Mouse (Mus musculus) ES-CJ7 (cell line): Measurements from ENCODE around the gene Hoxd11.

Experiments used
- DNase-seq: peaks from one replicate; pipeline ENCODE4 v3.0.0; 2011; ENCODE audit warnings: low read depth, low spot score

Hoxd11 gene

DNA sequence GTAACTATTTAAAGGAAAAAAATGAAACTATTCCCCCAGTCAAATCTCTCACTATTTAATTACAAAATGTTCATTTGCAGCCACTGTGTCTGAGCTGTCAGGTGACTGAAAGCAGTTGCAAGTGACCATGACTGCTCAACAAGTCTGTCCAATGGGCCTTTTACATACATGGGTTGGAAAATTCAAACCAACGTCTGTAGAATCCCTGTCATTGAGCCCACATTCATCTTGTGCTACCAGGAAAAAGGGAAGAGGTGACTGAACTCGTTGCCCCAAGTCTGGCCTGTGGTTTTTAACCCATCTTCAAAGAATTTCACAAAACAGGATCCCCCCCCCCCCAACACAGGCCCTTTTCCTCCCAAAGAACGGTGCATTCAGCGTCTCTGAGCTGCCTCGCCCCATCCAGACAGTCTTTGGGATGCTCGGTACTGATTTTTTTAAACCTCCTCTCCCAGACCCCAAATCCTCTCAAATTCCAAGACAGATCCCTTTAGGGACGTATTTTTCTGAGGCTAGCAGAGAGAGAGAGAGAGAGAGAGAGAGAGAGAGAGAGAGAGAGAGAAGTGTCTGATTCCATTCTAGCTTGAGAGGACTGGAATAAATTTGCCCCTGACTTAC is 16.6 kb downstream of the Hoxd11 start:
- no peak for DNase-seq

- DNase-seq: no peak
Measured at GRCm38 (mm10) chr2:74696442-74697335, 17.3 kb downstream of the Hoxd11 start.

- peak; percentile 62 for DNase-seq
Measured at GRCm38 (mm10) chr2:74697567-74698121, 18.3 kb downstream of the Hoxd11 start, which contains the start of gene Hoxd9. TSS of gene Hoxd9 (plus strand) at chr2:74697727.

- no peak for DNase-seq
Measured at GRCm38 (mm10) chr2:74698201-74699052, 19.1 kb downstream of the Hoxd11 start.

DNA sequence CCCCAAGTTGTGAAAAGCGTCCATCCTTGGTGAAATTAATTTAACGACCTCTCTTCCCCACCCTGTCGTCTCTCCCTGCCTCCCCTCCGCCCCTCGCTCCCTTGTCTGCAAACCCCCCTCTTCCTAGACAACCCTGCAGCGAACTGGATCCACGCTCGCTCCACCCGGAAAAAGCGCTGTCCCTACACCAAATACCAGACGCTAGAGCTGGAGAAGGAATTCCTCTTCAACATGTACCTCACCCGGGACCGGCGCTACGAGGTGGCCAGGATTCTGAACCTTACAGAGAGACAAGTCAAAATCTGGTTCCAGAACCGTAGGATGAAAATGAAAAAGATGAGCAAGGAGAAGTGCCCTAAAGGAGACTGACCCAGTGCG is 19.7 kb downstream of the Hoxd11 start:
- no peak for DNase-seq

DNA sequence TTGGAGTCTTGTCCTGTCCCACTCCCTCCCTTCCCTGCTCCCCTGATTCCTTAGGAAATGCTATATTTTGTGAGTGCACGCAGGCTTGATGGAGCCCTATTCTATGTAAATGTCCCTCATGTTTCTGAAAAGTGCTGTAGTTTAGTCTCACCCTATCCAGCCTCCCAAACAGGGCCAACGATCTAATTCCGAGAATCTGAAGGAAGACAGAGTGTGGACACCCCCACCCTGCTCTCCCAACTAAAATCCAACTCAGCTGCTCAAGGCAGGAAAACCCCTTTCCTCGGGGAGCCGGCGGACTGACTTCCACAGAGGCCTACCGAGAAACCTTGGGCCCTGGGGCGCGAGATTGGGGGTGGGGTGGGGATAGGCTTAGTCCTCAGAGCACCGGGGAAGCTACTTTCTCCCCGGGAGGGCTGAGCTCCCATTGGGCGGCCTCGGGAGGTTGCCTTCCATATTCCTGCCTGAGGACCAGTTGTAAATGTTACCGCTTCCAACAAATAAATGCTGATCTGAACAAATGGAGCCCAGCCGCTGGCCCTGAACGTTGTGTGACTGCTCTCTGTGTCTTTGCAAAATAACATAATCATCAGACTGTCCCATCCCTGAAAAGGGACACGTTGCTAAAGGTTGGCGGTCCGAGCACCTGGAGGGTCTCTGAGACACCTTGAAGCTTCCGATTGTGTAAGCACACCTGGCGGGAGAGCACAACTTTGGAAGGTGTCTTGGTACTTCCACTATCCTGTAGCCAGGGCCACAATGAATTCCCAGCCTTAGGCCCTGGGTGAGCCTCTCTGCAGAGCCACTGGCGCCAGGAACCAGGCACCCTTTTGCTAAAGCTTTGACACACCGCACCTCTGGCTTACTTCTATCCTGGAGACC is 20.5 kb downstream of the Hoxd11 start:
- DNase-seq: peak; percentile 66

- DNase-seq: no peak
Measured at GRCm38 (mm10) chr2:74700546-74701112, 21.3 kb downstream of the Hoxd11 start.

- peak; percentile 60 for DNase-seq
Measured at GRCm38 (mm10) chr2:74701949-74702819, 22.8 kb downstream of the Hoxd11 start.

DNA sequence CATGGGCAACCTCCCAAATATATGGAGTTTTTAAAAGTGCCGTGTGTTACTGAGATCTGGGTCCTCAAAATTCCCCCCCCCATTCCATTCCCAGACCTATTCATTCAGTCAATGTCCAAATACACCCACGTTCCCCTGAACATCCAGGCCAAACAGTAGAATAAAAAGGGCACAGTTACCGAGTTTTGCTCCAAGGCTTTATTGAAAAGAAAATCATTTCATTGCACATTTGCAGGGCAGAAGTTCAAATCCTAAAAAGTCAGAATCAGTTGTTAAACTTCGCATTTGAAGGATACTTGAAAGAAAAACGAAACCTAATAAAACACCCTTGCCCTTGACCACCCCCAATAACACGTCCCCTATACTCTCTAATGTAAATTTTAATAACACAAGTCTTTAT is 23.5 kb downstream of the Hoxd11 start:
- no peak for DNase-seq

- no peak for DNase-seq
Measured at GRCm38 (mm10) chr2:74703317-74703716, 24.0 kb downstream of the Hoxd11 start.

DNA sequence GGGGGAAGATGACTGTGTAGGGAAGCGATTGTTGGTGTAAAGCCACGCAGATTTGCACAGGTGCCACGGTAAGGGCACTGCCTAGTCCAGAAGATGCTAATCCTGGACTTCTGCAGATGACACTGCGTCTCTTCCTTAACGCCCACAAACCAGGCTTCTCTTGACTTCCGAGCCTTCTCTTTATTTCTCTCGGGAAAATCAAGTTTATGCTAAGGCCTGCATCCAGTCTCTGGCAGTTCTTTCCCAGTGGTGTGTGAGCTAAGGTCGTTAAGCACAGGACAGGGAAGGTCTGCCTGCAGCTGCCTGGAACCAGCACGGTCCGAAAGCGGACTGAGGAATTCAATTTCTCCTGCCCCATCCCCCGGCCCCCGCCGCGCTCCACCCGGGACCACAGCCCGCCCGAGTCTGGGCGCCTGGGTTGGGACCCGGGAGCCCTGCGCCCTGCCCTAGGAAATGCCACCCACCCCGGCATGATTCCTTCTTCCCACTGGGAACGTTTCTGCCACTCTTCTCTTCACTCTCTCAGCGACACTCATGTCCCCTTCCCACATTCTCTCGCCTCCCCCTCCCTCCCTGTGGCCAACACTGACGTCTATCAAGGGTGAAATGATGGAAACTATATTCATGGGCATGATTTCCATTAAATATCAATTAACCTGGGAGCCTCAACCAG is 24.5 kb downstream of the Hoxd11 start:
- DNase-seq: no peak

- DNase-seq: peak; percentile 67
Measured at GRCm38 (mm10) chr2:74704393-74704998, 25.1 kb downstream of the Hoxd11 start, which contains the start of gene Hoxd8. TSS of gene Hoxd8 (plus strand) at chr2:74704615.

DNA sequence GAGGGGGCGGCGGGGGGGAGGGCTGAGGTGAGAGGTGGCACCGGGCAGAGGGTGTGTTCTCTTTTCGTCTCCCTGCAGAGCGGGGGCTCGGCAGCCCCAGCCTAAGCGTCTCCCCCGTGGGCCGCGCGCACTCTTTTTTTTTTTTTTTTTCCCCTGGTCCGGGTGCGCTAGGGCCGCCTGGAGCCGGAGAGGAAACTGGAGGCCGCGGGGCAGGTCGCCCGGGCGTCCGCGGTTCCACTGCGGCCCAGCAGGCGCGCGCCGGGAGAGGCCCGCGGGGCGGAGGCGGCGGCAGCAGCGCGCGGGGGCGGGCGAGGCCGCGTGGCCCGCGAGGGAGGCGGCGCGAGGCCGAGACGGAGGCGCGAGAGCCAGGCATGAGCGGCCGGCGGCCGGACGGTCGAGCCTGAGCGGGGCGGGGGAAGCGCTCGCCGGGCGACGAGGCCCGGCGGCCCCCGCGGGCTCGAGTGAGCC is 25.7 kb downstream of the Hoxd11 start:
- DNase-seq: no peak

DNA sequence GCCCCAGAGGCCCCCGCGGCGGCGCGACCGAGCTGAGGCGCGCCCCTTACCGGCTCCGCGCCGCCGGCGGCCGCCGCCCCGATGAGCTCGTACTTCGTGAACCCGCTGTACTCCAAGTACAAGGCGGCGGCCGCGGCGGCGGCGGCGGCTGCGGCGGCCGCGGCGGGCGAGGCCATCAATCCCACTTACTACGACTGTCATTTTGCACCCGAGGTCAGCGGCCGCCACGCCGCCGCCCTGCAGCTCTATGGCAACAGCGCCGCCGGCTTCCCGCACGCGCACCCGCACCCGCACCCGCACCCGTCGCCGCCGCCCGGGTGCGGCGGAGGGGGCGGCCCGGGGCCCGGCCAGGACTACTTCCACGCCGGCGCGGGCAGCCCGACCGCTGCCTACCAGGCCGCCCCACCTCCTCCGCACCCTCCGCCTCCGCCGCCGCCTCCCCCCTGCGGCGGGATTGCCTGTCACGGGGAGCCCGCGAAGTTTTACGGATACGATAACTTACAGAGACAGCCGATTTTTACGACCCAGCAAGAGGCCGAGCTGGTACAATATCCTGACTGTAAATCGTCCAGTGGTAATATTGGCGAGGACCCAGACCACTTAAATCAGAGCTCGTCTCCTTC is 26.2 kb downstream of the Hoxd11 start:
- DNase-seq: no peak

GRCm38 (mm10) chr2:74706393-74706960 is 27.1 kb downstream of the Hoxd11 start:
- DNase-seq: no peak

GRCm38 (mm10) chr2:74707599-74707998 is 28.2 kb downstream of the Hoxd11 start:
- DNase-seq: no peak

- no peak for DNase-seq
Measured at GRCm38 (mm10) chr2:74708676-74709075, 29.3 kb downstream of the Hoxd11 start.
